Mouse (Mus musculus) embryo, embryonic 10.5 days (tissue): ENCODE results near the gene Cep95.
"Not testable (repeated sequence)": the region's sequence is repeated elsewhere in the genome, so short reads cannot be mapped to it uniquely, and the experiment has no call there.

Experiments used
- DNase-seq: peaks from one replicate; pipeline ENCODE4 v3.0.0-alpha.2; 2015; ENCODE audit warnings: low spot score

The Cep95 gene

GRCm38 (mm10) chr11:106788775-106789459 lies at the start of gene Cep95, which contains the start of gene Ddx5:
Gene Cep95, plus strand, starts transcription at chr11:106789252.
Gene Ddx5, minus strand, starts transcription at chr11:106789185.
- peak; percentile 99 for DNase-seq

- DNase-seq: not testable (repeated sequence)
Measured at GRCm38 (mm10) chr11:106740724-106741123, 48.3 kb upstream of the Cep95 start.

- DNase-seq: peak; percentile 73
Measured at GRCm38 (mm10) chr11:106741232-106741631, 47.8 kb upstream of the Cep95 start.

- no peak for DNase-seq
Measured at GRCm38 (mm10) chr11:106741826-106742225, 47.2 kb upstream of the Cep95 start.

GRCm38 (mm10) chr11:106742388-106742841 lies 46.6 kb upstream of the Cep95 start:
- DNase-seq: peak; percentile 76

DNA sequence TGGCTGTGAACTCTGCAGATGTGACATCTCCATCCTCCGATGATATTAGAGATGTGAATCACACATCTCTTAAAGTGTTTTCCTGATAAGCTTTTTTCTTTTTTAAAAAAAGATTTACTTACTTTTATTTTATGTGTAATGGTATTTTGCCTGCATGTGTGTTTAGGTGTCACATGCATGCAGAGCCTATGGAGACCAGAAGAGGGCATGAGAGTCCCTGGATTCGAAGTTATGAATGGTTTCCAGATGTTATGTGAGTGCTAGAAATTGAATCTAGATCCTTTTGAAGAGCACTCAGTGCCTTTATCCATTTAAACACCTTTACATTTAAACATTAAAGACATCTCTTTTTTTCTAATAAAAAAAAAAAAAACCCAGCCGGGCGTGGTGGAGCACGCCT lies 44.1 kb upstream of the Cep95 start:
- no peak for DNase-seq

DNA sequence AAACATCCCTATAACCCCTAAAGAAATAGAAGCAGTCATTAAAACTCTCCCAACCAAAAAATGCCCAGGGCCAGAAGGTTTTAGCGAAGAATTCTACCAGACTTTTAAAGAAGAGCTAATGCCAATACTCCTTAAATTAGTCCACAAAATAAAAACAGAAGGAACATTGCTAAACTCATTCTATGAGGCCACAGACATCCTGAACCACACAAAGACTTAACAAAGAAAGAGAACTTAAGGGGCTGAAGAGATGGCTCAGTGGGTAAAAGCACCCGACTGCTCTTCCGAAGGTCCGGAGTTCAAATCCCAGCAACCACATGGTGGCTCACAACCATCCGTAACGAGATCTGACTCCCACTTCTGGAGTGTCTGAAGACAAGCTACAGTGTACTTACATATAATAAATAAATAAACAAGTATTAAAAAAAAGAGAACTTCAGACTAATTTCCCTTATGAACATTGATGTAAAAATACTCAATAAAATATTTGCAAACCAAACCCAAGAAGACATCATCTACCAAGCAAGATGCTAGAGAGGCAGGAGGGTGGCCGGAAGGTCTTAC lies 39.4 kb upstream of the Cep95 start:
- not testable (repeated sequence) for DNase-seq

DNA sequence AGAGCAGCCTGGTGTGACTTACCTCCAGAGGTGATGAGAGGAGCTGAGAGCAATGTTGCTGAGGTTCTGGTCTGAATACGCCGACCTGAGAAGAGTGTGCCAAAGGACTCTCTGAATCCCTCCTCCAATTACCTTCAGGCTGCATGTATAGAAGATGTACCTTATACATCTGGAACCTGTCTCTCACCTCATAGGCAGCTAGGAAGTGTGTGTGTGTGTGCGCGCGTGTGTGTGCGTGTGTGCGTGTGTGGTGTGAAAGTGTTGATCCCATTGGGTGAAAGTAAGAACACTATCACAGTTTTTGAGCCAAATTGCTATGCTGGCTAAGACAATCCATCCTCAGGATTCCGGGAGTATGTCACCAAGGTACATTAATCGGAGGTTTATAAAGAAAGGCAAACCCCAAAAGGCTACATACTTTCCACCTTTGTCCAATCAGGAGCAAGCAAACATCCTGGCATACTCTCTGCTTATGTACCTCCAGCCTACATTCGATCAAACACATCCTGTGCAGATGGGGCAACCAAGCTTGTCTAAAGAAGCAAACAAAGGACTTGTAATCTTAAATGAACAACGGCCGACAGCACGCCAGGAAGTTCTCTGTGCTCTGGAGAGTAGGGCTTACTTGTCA lies 38.8 kb upstream of the Cep95 start, which contains the start of gene Pecam1:
TSS of gene Pecam1 (minus strand) at position 508 of the 631 bp plus-strand sequence.
- DNase-seq: no peak

- DNase-seq: no peak
Measured at GRCm38 (mm10) chr11:106751039-106752018, 37.7 kb upstream of the Cep95 start, which contains the start of gene Milr1. Gene Milr1, plus strand, starts transcription at chr11:106751226.

GRCm38 (mm10) chr11:106752103-106752502 lies 36.9 kb upstream of the Cep95 start:
- DNase-seq: no peak

DNA sequence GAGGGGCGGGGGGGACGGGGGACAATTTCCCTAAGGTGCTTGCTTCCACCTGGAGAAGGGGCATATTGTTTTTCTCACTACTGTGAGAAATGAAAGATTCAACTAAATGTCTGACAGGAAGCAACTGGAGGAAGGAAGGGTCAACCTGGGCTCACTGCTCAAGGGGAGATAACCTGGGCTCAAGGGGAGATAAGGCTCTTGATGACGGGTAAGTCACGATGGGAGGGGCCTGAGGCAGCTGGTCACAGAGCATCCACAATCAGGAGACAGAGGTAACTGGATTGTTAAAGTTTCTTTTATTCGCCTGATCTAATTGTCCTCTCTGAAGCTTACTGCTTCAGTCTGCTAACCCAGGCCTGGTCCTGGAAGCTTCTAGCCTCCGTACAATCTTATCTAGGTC lies 35.7 kb upstream of the Cep95 start:
- no peak for DNase-seq

GRCm38 (mm10) chr11:106755583-106755982 lies 33.5 kb upstream of the Cep95 start:
- DNase-seq: no peak

DNA sequence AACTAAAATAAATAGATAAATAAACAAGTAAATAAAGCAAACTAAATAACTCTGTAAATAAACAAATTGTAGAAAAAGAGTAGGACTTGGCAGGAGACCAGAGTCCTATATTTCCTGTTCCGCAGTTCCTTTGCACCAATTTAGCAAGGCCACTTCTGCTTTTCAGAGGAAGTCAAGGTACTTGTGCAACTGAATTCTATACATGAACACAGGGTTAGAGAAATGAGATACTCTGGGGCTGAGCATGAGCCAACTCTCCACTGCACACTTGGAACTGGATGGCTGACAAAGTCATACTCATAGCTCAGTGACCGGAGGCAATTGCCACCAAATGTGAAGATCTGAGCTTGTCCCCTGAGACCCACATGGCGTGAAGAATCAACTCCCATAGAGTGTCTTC lies 30.0 kb upstream of the Cep95 start:
- no peak for DNase-seq

- DNase-seq: no peak
Measured at GRCm38 (mm10) chr11:106760511-106760910, 28.5 kb upstream of the Cep95 start.

GRCm38 (mm10) chr11:106762139-106762799 lies 26.8 kb upstream of the Cep95 start:
- DNase-seq: peak; percentile 52

GRCm38 (mm10) chr11:106762800-106763185 lies 26.3 kb upstream of the Cep95 start:
- no peak for DNase-seq

- DNase-seq: no peak
Measured at GRCm38 (mm10) chr11:106766611-106767162, 22.4 kb upstream of the Cep95 start.

DNA sequence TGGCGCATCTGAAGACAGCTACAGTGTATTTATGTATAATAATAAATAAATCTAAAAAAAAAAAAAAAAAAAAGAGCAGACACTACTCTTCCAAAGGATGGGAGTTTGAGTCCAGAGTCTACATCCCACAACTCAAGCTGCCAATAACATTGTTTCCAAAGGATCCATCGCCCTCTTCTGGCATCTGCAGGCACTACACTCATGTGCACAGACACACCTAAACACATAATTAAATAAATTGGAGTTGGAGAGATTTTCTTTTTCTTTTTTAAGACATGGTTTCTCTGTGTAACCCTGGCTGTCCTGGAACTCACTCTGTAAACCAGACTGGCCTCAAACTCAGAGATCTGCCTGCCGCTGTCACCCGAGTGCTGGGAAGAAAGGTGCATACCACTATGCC lies 21.5 kb upstream of the Cep95 start:
- DNase-seq: no peak

DNA sequence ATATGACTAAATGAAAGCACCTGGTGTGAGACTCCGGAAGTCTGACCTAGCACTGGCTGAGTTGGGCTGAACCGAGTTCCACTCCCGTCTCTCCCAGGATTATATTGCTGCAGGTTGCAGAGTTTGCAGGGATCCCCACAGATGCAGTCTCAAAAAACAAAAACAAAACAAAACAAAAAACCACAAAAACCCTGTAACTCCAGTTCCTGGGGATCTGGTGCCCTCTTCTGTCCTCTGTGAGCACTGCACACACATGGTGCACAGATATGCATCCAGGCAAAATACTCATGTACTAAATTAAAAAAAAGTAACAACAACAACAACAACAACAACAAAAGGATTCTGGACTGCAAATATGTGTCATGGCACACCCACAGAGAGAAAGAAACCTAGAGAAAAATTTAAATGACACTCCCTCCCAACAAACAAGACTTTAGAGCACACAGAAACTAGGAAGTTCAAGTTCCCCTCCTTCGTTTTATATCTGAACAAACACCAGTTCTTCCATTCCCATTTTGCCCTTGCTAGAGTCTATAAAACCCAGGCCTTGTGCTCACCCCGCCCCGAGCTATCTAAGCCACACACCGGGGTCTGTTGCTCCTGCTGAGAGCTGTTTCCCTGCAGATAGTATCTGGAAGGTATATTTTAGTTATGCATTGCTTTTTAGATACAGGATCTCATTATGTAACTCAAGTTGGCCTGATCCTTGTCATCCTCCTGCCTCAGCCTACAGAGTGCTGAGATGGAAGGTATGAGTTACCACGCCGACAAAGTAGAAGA lies 18.7 kb upstream of the Cep95 start:
- peak; percentile 37 for DNase-seq

GRCm38 (mm10) chr11:106773061-106773460 lies 16.0 kb upstream of the Cep95 start:
- no peak for DNase-seq
